Mouse (Mus musculus) kidney, postnatal 0 days (tissue): ENCODE measurements around the gene Ccdc85c. TPM values are rescaled to one million over a fixed set of nuclear protein-coding genes. Genes with fewer than 3 reads are reported as not detected.

Experiments
- ATAC-seq: fragments of 200-750 bp; cut with Nextera tagmentation; replicated peaks from 2 replicates; pipeline ENCODE4 v1.8.0; 2017; ENCODE audit warnings: low read depth, moderate number of reproducible peaks, moderate TSS enrichment, moderate library complexity; ENCODE audit not compliant: low FRiP score
- DNase-seq: peaks from one replicate; pipeline ENCODE4 v3.0.0-alpha.2; 2016; ENCODE audit warnings: low spot score
- H3K27ac ChIP-seq: fragments of 300-500 bp; sonication (generic); 2 replicates; pipeline ENCODE4 v1.5.1; 2014; ENCODE audit warnings: mild to moderate bottlenecking
- H3K27me3 ChIP-seq: fragments of 300-500 bp; sonication (generic); 2 replicates; pipeline ENCODE4 v1.6.1; 2014; ENCODE audit warnings: low read length, mixed read lengths; ENCODE audit not compliant: insufficient read depth
- H3K36me3 ChIP-seq: fragments of 300-500 bp; sonication (generic); 2 replicates; pipeline ENCODE4 v1.6.1; 2014; ENCODE audit warnings: low read length, mixed read lengths; ENCODE audit not compliant: insufficient read depth
- H3K4me1 ChIP-seq: fragments of 300-500 bp; sonication (generic); replicated peaks from 2 replicates; pipeline ENCODE4 v1.6.1; 2014; ENCODE audit warnings: antibody characterized with exemption, low read length, mixed read lengths; ENCODE audit not compliant: insufficient read depth
- H3K4me2 ChIP-seq: fragments of 300-500 bp; sonication (generic); 2 replicates; pipeline ENCODE4 v1.6.1; 2014; ENCODE audit warnings: mild to moderate bottlenecking, low read length, moderate library complexity, mixed read lengths
- H3K4me3 ChIP-seq: fragments of 300-500 bp; sonication (generic); replicated peaks from 2 replicates; pipeline ENCODE4 v1.5.1; 2014; ENCODE audit warnings: low read depth, low read length
- H3K9ac ChIP-seq: fragments of 300-500 bp; sonication (generic); 2 replicates; pipeline ENCODE4 v1.6.1; 2014; ENCODE audit warnings: low read depth, low read length
- H3K9me3 ChIP-seq: fragments of 300-500 bp; sonication (generic); replicated peaks from 2 replicates; pipeline ENCODE4 v1.6.1; 2016; ENCODE audit warnings: low read length, inconsistent platforms, mixed read lengths
- CTCF ChIP-seq: IDR thresholded peaks from 2 replicates; pipeline ENCODE4 v1.5.1; 2016; ENCODE audit warnings: antibody characterized with exemption, low read depth, mild to moderate bottlenecking, moderate library complexity
- WGBS: fragments of 180-500 bp; shearing (Covaris S2); extraction: QIAGEN DNeasy Blood & Tissue Kit; methylation state at CpG from one replicate; pipeline ENCODE4 v1.1.7; 2014; 5-methylcytosine and 5-hydroxymethylcytosine counted together
- polyA plus RNA-seq: library from polyadenylated mRNA; unstranded; fragments of >200 nt; fragmentation: Nextera tagmentation; extraction: Ambion mirVana; gene quantifications from 2 replicates; pipeline ENCODE4 v1.2.1, GENCODE M21; 2015

Gene Ccdc85c
- polyA plus RNA-seq, 1 experiment from 2014 or later: 7.7 TPM

GRCm38 (mm10) chr12:108225781-108226180 is 49.4 kb downstream of the Ccdc85c start:
- no peak for ATAC-seq
- whole genome bisulfite sequencing: 69% methylated on average over 7 of the region's 7 CpGs

GRCm38 (mm10) chr12:108223357-108223756 is 51.9 kb downstream of the Ccdc85c start:
- peak; percentile 56 for DNase-seq
- Histone ChIP-seq H3K27ac (no peak overlapping the region), H3K4me3 (no peak overlapping the region), H3K4me1 (peaks cover 27% of the 10 kb centered on the region; the same call in 1 of the 2 replicates), H3K27me3 (no peaks in the 10 kb centered on the region), H3K9ac (no peak overlapping the region), H3K4me2 (no peak overlapping the region), H3K36me3 (no peaks in the 10 kb centered on the region), H3K9me3 (no peaks in the 10 kb centered on the region)
- WGBS: 37% methylated on average over 8 of the region's 8 CpGs
- no peak for ATAC-seq
- no peak for TF ChIP-seq CTCF

More at GRCm38 (mm10) chr12:108225781-108226180, 49.4 kb downstream of the Ccdc85c start:
- no peak overlapping the region for H3K9ac ChIP-seq
- TF ChIP-seq CTCF: no peak
- H3K4me3 ChIP-seq: no peak overlapping the region
- no peaks in the 10 kb centered on the region for H3K27me3 ChIP-seq
- no peak for DNase-seq
- H3K36me3 ChIP-seq: no peaks in the 10 kb centered on the region
- H3K4me1 ChIP-seq: peaks cover 24% of the 10 kb centered on the region
- no peak overlapping the region for H3K4me2 ChIP-seq
- H3K9me3 ChIP-seq: no peaks in the 10 kb centered on the region
- H3K27ac ChIP-seq: no peak overlapping the region

GRCm38 (mm10) chr12:108221712-108222111 is 53.5 kb downstream of the Ccdc85c start:
- TF ChIP-seq CTCF: no peak
- 90% methylated on average over 7 of the region's 7 CpGs for WGBS
- H3K4me2 ChIP-seq: no peak overlapping the region
- no peaks in the 10 kb centered on the region for H3K27me3 ChIP-seq
- H3K9ac ChIP-seq: no peak overlapping the region
- ATAC-seq: no peak
- no peak for DNase-seq
- no peak overlapping the region for H3K27ac ChIP-seq
- H3K4me3 ChIP-seq: no peak overlapping the region
- peaks cover 27% of the 10 kb centered on the region; the same call in 1 of the 2 replicates for H3K4me1 ChIP-seq
- H3K36me3 ChIP-seq: no peaks in the 10 kb centered on the region
- no peaks in the 10 kb centered on the region for H3K9me3 ChIP-seq

GRCm38 (mm10) chr12:108221206-108221605 is 54.0 kb downstream of the Ccdc85c start:
- no peak overlapping the region for H3K4me2 ChIP-seq
- H3K36me3 ChIP-seq: no peaks in the 10 kb centered on the region
- no peaks in the 10 kb centered on the region for H3K9me3 ChIP-seq
- H3K4me3 ChIP-seq: no peak overlapping the region
- no peak overlapping the region for H3K9ac ChIP-seq
- ATAC-seq (peak; percentile 50; the same call in 1 of the 2 replicates), DNase-seq (peak; percentile 64)
- peaks cover 27% of the 10 kb centered on the region; the same call in 1 of the 2 replicates for H3K4me1 ChIP-seq
- 45% methylated on average over 10 of the region's 10 CpGs for WGBS
- peak; percentile 60 for TF ChIP-seq CTCF
- no peaks in the 10 kb centered on the region for H3K27me3 ChIP-seq
- no peak overlapping the region for H3K27ac ChIP-seq

GRCm38 (mm10) chr12:108220621-108221020 is 54.6 kb downstream of the Ccdc85c start:
- no peaks in the 10 kb centered on the region for H3K9me3 ChIP-seq
- no peak for TF ChIP-seq CTCF
- 67% methylated on average over 12 of the region's 12 CpGs for WGBS
- no peak overlapping the region for H3K9ac ChIP-seq
- peaks cover 22% of the 10 kb centered on the region; the same call in 1 of the 2 replicates for H3K4me1 ChIP-seq
- no peaks in the 10 kb centered on the region for H3K36me3 ChIP-seq
- no peaks in the 10 kb centered on the region for H3K27me3 ChIP-seq
- H3K4me3 ChIP-seq: no peak overlapping the region
- no peak overlapping the region for H3K4me2 ChIP-seq
- no peak overlapping the region for H3K27ac ChIP-seq
- peak; percentile 36 for DNase-seq
- ATAC-seq: peak; percentile 16; the same call in 1 of the 2 replicates

- H3K4me1 ChIP-seq: peaks cover 22% of the 10 kb centered on the region; the same call in 1 of the 2 replicates
- H3K4me2 ChIP-seq: no peak overlapping the region
- H3K27ac ChIP-seq: no peak overlapping the region
Observed at GRCm38 (mm10) chr12:108219825-108220616, 55.2 kb downstream of the Ccdc85c start.

More at GRCm38 (mm10) chr12:108219825-108220616, 55.2 kb downstream of the Ccdc85c start:
- DNase-seq (no peak), ATAC-seq (no peak)
- 64% methylated on average over 20 of the region's 21 CpGs for whole genome bisulfite sequencing
- H3K4me3 ChIP-seq: no peak overlapping the region
- no peaks in the 10 kb centered on the region for H3K36me3 ChIP-seq
- H3K27me3 ChIP-seq: no peaks in the 10 kb centered on the region
- TF ChIP-seq CTCF: no peak
- H3K9me3 ChIP-seq: no peaks in the 10 kb centered on the region
- no peak overlapping the region for H3K9ac ChIP-seq
